Mouse (Mus musculus) layer of hippocampus, adult 11-12 months (tissue): Measurements from ENCODE around the gene Tet3.

ENCODE experiments used
- DNase-seq: peaks from one replicate; pipeline ENCODE4 v3.0.0; 2022; ENCODE audit warnings: low spot score

Gene Tet3

DNA sequence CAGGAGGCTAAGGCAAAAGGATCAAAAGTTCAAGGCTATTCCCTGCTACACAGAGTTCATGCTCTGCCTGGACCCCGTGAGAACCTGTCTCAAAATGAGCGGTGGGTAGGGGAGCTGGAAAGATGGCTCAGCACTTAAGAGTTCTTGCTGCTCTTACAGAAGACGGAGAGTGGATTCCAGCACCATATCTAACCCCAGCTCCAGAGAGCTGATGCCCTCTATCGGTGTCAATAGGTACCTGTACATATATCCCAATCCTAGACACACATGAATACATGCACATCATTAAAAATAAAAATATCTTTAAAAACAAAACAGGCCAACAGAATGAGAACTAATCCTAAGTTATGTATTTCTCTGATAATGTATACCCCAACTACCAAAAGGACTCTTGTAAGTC lies 19.3 kb upstream of the Tet3 start:
- DNase-seq, result no peak

DNA sequence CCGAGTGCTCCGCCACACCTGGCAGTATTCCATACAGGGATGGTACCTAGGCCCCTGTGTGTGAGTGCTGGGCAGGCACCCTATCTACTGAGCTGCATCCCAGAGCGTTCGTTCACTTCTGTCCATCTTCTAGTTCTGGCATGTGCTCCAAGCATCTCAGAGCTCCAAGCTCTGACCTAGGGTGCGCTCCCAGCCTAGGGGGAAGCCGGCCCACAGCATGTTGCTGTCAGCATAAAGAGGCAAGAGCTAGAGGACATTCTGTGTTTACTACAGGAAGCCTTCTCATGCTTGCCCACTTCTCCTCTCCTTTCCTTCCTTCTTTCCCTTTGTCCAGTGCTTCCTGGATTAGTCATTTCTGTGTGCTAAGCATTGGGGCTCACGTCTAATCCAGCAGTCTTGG lies 16.5 kb upstream of the Tet3 start:
- DNase-seq, result no peak

DNA sequence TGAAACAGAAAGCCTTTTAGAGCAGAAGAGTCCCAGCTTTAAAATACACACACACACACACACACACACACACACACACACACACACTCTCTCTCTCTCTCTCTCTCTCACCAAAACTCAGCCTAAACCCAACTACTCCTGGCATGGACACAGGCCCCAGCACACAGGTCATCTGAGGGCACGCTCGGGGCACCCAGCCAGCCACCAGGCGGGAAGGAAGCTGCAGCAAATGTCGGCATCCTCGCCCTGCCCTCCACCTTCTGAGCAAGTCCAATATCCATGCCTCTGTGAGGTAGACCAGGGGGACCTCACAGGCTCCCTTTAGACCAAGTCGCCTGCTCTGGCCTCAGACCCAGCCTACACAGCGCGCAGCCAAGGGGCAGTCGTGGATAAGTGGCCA lies 14.4 kb upstream of the Tet3 start:
- no peak for DNase-seq

DNA sequence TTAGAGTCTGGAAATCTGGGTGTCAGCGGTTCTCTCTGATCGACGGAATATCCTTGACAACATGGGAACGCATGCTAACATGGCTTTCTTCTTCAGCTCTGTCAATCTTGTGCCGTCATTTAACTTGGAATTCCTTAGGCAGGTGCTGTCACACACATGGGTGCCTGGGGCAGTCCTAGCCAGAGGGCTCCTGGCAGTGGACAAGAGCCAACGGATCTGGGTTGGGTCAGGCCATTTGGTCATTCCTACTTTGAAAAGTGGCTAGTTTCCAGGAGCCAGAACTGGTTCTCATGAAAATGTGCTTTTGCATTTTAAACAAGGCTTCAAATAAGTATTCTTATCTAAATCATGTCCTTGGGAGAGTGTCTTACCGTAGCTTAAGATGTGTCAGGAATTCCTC lies 12.9 kb upstream of the Tet3 start:
- DNase-seq, result no peak

DNA sequence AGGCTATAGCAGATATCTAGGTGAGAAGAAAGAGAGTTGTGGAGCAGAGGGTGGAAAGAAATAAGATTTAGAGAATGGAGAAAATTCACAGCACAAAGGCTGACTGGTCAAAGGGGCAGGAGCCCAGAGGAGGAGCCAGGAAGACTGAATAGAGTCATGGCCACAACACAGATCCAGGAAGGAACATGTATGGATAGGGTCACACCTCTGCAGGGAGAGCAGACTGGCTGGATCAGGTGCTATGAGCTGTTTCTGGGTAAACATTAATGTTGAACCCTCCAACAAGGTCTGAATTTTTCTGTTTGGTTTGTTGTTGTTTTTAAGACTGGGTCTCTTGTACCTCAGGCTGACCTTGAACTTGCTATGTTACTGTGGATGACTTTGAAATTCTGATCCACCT lies 5.1 kb upstream of the Tet3 start:
- no peak for DNase-seq

DNA sequence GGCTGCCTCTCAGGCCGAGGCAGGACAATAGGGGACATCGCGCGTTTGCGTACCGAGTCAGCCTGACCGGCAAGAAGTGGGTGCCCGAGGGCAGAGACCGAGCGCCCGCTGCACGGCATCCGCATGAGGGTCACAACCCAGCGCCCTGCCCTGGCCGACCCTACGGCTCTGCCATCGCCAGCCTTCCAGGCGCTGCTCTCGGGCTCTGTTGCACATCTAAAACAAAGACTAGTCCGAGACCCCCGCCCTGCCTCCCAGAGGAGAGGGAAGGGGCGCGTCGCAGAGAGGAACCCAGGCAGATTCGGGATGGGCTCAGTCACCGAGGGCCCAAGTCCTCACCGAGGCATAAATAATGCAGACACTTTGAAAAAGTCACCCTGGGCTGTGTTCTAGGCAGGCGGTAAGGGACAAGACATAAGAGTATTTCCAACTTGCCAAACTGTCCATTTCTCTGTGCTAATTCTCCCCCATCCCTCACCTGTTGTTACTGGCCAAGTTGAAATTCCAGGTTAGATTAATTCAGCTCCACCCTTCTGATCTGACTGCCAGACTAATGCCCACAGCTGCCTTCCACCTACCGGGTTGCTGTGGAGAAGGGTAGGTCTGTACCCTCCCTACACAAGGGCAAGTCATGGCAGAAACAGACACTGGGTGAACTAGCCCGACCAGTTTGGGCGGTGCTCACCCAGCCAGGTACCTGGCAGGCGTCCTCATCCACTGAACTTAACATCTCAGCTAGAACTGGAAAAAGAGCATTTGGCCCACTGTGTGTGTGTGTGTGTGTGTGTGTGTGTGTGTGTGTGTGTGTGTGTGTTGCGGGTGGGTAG lies 1.7 kb downstream of the Tet3 start:
- no peak for DNase-seq

DNA sequence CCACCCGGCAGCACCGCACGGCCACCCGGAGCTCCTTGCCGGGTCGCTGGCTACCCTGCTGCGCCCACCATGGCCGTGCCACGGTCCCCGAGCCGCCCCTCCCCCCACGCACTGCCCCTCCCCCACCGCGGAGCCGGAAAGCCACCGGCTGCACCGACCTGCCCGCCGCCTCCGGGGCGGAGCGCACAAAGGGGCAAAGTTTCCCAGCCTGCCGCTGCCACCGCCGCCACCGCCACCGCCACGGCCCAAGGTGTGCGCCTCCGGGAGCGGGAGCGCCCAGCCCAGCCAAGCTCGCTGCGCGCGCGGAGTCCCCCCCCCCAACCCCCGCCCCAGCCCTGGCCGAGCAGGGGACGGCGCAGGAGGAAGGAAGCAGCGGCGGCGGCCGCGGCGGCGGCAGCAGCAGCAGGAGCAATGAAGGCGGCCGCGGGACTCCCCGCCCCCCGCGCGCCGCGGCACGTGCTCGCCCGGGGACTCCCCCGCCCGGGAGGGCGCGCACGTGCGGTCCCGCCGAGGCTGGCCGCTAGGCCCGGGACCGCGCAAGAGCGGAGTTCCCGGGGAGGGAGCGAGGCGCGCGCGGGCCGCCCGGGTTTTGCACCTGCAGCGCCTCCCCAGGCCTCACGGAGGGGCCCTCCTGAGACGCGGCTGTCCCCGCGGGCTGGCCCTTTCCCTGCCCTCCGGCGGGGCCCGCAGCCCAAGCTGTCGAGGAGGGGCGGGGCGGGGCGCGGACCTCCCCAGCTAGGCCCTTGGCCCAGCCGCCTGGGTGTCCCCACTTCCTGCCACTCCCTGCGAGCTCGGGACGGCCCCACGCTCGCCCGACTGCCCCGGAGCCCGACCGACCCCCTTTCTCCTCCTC lies 2.5 kb downstream of the Tet3 start:
- DNase-seq, result peak; percentile 46

DNA sequence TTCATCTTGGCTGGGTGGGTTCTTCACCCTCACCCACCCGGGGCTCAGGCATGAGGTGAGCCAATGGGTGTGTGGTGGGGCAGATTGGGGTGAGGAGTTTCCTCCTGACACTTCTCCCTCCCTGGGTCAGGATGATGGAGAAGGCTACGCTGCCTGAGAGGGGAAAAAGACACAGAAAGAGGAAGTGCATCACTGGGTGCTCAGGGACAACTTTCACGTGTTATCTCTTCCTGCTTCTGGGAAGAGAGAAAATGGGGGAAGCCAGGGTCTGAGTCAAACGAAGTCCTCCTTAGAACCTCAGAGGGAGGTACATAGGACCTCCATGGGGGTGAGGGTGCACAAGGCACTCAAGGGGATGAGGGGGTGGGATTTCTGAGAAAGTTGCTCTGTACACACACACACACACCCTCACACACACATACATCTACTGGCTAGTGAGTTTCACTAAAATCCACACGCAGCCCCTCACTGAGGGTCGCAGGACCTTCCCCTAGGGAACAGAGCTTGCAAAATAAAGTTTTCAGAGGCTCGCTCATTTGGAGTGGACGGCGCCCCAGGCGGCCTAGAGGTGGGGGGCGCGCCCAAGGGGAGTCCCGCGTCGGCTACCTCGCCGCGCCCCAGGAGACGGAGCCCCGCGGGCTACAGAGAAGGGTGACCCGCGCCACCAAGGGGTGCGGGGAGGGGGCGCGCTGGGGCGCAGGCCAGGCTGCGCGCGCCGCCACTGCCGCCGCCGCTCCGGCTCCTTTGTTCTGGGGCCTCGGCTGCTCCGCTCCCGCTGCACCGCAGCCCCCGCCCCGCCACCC lies 3.4 kb downstream of the Tet3 start:
- DNase-seq, result no peak

DNA sequence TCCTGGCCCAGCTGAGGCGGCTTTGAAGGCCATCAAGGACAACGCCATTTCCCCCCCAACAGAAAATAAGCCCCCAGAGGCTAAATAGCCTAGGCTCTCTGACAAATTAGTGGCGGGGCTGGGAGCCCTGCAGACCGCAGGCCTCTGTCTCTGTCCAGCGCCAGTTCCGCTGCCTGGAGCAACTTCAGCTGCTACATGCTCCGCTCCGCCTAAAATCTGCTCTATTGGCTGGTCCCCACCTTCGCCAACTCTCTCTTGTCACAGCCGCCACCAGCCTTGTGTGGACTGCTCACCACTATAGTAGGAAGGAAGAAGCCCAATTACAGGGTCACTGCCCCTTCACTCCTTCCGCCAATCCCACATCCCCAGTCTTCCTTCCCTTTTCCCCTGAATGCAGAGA lies 5.2 kb downstream of the Tet3 start:
- DNase-seq, result no peak

DNA sequence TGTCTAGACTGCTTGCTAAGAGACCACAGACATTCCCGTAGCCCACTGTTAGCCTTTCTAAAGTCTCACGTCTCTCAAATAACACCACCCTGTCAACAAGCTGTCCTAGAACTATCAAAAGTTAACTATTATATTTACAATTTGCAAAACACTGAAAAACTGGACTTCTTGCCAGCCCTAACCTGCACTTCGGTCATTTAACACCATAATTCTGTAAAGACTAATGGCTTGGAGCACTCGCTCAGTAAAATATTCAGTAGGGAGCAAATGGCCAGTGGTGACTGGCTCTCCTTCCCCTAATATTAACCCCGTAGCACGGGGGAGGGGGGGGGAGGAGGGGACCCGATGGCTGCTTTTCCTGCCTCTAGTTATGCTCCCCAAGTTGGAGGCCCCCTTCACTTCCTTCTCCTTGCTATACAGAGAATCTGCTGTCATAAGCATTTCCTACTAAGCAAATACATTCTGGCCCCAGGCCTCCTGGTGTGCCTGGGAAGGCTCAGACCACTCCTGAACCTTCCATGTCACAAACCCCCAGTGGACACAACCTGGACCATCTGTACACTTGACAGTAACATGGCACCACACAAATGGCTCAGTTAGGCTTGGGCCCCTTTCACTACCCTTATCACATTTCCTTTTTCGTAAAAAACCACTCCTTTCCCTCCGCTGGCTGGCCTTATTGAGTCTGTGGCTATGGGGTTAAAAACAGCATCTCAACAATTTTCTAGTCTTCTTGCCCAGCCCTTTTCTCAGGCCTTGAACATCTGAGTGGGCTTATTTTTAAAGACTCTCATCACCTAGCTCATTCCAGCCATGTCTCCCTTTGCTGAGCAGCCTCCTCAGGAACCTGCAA lies 8.2 kb downstream of the Tet3 start:
- no peak for DNase-seq

DNA sequence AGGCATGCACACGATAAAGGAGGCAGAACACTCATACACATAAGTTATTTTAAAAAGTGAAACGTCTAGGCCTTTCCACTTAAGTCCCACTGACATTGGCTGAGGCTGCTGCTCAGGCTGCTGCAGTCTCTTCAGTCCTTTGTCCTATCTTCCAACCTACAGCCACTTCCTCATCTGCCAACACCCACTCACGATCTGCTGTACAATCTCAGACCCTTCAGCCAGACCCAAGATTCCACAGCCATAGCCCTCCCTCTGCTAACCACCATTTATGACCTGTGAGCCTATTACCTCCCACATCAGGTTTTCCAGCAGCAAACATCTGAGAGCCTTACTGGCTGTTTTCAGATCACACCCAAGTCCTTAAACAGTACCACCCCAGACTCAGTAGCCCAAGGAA lies 9.4 kb downstream of the Tet3 start:
- DNase-seq, result no peak

DNA sequence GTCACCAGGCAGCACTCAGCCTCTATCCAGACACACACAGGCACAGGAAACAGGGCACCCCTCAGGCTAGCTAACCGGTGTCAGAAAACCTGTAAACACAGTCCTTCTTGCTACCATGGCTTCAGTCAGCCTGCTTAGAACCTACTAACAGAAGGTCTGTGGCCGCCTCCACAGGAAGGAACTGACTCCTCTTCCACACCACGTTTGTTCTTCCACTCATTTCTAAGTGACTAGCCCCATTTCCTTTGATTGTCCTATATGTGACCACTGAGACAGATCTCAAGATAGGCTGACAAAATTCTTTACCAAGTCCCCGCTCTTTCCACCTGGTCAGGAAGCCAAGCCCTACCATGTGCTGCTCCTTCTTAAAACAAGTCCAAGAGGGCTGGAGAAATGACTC lies 10.0 kb downstream of the Tet3 start:
- DNase-seq, result no peak

DNA sequence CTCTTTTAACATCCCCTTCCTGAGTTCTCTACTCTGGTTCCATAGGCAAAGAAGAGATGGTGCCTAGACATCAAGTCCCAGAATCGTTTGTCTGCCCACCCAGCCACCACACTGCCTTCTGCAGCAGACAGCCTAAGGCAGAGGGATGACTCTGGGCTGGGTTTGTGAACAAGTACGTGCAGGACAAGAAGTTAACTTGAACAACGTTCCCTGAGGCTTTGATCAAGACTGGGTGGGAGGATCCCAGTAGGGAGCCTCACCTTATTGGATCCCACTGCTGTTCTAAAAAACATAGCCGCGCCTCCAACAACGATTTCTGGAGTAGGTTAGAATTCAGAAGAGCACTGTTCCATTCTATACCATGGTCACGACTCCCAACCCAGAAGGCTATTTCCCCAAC lies 11.9 kb downstream of the Tet3 start:
- no peak for DNase-seq

DNA sequence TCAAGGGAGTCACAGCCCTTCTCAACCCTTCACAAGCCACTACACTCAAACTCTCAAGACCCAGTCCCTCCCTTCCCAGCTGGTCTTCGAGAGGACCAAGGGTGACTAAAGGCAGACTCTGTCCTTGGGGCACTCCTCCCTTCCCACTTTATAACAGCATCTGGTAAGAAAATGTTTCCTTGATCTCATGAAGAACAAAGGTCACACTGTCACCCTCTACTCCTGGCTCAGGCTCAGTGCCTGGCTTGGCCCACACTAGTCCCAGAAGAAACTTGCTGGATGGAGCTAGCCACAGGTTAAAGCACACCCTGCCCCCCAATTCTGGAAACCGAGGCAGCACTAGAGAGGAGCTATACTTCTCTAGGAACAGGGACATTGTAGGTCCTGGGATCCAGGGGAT lies 13.1 kb downstream of the Tet3 start:
- no peak for DNase-seq

DNA sequence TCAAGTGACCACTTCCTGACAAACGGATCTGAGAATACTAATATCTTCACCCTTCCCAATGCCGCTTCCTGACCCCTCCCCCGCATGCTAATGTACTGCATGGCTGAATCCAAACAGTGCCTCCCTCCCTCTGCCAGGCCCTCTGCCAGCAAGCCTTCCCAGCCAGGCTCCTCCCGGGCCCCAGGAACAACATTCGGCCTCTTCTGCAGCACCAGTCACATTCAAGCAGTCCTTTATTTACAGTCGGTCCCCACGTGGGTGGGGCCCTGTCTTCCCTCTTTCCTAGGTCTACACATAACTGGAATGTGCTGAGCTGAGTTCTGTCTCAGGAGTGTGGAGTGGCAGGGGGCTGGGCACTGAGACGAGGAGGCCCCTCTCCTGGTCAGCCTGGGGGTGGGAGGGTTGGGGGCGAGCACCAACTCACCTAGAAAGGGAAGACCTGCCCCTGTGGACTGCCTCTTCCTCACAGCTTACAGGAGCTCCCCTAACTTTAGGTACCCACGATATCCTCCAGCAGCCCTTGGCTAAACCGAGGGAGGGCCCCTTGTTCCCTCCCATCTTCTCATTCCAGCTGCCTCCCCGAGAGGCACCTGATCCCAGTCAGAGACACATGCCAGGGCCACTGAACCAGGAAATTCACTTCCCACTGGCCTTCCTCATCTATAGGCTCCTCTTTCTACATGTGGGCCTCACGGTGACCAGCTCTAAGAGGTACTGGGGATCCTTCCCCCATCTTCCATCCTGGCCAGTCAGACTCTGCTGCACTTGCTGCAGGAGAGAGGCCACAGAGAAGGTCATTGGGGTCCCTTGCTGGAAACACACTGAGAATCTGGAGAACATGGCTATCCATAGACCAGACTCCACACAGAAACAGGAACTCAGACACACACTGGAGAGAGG lies 15.2 kb downstream of the Tet3 start:
- DNase-seq, result peak; percentile 77

DNA sequence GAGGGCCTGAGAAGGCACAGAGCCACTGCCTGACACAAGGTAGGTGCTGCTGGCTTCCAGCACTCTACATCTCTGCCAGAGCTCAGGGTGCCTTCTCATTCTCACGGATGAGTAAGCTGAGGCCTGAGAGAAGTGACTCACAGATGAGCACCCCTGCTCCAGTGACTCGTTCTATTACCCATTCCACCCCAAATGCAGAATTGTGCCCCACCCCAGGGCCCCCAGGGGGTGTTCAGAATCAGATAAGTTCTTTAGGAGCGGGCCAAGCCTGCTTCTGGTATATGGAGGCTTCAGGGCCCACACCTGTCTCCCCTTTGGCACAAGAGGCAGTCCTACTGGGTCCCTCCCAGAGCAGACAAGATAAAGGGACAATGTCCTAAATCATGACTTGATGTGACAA lies 16.2 kb downstream of the Tet3 start:
- DNase-seq, result no peak

DNA sequence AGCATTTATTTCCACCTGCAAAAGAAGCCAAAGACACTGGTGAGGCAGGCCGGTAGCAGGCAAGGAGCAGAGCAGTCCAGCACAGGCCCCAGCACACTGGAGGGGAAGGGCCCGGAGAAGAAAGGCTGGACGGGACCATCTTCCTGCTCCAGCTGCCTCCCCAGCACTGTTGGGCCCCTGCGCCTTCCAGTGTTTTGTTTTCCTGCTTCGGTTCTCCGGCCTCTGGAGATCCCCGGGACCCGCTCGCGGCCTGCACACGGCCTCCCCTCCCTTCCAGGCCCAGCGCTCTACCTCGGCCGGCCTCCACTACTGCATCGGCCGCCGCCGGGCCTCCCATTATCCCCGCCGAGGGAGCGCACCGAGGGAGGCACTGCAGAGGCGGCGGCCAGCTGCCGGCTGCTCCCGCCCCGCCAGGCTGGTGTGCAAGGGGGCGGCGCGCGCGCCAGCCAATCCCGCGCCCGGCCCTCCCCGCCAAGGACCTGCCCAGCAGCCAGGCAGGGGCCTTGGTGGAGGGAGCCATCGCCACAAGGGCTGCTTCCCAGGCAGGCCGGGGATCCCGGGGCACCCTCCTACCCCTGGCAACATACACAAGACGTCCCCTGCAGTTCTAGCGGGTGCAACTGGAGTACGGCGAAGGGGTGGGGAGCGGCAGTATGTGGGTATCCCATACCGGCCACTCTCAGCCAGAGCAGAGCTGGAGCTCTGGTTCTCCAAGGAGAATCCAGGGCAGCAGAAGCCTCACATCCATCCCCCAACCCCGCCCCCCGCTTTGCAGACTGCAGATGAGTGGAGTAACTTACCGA lies 17.4 kb downstream of the Tet3 start:
- peak; percentile 88 for DNase-seq

DNA sequence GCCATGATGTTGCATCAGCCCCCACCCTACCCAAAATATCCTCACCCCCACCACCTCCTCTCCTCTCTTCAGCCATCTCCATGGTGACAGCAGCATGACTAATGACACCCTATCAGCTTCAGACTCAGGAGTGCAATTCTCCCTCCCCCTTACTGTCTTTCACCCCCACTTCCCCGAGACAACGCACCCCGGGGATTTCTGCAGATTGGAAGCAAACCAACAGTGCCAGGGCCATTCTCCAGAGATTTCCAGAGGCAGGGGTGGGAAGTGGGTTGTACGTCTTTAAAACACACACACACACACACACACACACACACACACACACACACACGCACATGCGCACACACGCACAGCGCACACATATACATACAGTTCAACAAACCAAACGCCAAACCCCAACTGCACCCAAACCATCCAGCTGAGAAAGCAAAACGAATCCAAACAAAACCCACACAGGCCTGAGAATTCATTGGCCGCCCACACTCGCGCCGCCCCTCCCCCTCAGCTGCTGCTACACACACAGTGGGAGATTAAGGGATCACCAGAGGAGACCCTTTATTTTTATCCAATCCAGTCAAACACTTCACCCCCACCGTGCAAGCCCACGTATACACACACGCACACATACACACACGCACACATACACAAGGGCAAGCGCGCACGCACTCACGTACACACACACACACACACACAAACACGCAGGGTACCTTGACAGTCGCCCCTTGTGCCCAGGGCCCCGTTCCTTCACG lies 18.2 kb downstream of the Tet3 start:
- DNase-seq, result peak; percentile 81

DNA sequence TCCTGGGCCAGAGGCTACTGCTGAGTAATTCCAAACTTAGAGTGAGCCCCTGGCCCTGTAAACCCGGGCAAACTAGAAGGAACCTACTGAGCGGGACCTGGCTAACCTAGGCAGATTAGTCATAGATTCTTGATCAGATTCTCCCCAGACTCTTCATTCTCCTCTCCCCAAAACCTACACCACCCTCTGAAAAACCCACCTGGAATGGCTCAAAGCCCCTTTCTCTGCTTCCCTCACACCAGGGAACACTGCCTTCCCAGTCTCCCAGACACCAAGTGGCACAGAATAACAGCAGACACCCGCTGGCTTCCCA lies 18.7 kb downstream of the Tet3 start:
- DNase-seq, result no peak
